Mouse (Mus musculus) cerebellum, adult 9-11 months (tissue): Measurements from ENCODE around the gene Fam126a.
A peak's percentile ranks its signal among the peaks of the same experiment; 100 is the strongest.

Experiments used
- DNase-seq: peaks from one replicate; pipeline ENCODE4 v3.0.0; 2022

Fam126a gene

DNA sequence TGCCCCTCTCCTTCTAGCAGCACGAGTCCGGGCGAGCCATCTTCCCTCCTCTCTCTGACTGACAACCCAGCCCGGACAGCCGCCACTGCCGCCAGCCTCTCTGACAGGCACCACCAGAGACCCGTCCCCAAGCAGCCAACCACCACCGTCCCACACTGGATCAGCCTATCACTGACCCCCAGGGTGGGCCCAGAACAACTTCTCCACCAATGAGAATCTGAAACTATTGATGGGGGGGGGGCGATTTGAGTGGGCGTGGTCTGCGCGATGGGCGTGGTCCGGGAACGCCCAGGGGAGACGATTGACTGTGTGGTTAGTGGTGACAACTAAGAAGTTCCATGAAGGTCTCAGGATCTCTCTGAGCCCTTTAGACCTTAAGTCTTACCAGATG lies at the start of gene Fam126a:
Fam126a (minus strand) TSS at position 112 of the 391 bp plus-strand sequence.
- peak; percentile 81 for DNase-seq

GRCm38 (mm10) chr5:24078420-24079179 lies 48.1 kb upstream of the Fam126a start:
- no peak for DNase-seq

DNA sequence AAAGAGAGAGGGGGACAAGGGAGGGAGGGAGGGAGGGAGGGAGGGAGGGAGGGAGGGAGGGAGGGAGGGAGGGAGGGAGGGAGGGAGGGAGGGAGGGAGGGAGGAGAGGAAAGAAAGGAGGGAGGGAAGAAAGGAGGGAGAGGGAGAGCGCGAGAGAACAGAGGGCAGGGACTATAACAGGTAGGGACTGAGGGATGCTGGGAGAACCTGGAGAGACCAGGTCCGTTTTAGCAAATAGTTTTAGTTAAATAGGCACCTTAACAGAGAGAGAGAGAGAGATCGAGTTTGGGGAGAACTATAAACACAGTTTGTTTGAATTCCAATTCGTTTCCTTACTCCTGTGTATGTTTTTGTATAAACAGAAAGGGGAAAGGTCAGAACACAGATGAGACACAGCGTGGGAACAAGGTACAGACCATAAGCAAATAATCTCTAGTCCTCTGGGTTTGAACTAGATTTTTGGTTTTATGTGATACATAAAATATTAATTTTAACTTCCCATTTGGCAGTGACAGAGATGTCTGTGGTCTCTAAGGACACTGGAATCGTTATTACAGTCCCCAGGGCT lies 47.3 kb upstream of the Fam126a start:
- no peak for DNase-seq

DNA sequence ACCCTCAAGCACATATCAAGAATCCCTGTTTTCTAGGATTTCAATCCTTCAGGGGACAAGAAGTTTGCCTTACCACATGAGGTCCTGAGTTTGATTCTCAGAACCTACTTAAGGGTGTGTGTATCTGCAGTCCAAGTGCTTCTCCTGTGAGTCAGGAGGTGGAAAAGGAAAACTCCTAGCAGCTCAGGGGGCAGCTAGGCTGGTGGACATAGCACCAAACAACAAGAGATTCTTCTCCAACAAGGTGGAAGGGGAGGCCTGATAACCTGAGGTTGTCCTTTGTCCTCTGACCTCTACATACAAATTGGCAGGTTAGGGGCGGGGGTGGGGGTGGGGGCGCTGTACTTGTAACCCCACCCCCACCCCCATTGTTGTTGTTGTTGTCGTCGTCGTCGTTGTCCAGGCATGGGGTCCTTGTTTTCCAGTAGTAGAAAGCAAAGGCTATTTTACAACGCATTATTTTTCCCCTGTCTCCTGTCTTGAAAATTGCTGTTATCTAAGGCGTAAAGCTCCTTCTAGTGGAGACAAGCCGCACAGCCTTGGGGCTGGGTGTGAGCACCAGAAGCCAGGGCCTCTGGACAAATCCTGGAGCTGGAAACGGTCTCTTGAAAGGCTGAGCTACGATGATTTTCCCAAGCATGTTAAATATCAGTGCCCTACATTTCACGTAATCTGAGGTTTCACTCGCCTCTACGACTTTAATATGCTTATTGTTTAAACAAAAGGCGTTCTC lies 46.7 kb upstream of the Fam126a start:
- DNase-seq = peak; percentile 79

DNA sequence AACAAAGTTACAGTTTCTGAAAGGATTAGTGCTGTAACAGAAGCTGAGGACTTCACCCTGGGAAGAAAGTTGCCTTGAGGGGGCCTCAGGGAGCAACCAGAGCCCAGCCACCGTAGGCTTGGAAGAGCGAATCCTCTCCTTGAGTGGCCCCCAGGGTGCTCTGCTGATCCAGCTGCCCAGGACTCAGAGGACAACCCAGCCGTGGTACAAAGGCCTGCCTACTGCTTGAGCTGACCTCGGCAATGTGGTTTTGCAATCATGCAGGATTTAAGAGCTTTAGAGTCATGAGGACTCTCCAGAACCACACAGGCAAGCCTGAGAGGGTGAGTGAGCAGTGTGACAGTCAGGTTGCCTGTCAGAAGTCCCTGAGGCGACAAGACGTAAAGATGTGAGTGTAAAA lies 41.5 kb upstream of the Fam126a start:
- DNase-seq = no peak

GRCm38 (mm10) chr5:24068955-24069354 lies 38.5 kb upstream of the Fam126a start:
- DNase-seq = no peak

GRCm38 (mm10) chr5:24063545-24063944 lies 33.1 kb upstream of the Fam126a start:
- no peak for DNase-seq

DNA sequence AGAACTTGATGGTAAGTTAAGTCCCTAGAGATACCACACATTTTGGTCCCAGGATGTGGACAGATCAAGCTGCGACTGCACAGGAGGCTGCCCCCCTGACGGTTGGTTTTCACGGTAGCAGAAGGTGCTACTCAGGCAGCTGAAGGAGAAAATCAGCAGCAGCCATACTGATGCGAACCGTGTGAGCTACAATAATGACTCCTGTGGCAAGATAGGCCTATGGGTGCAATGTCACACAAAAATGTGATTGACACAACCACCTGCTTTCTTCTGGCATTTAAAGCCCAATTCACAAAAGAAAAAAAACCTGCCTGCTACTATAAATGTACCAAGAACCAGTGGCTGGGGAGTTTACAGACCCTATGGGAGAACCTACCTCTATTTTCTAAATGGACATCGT lies 32.5 kb upstream of the Fam126a start:
- no peak for DNase-seq

- DNase-seq = no peak
Observed at GRCm38 (mm10) chr5:24060949-24061348, 30.5 kb upstream of the Fam126a start.

DNA sequence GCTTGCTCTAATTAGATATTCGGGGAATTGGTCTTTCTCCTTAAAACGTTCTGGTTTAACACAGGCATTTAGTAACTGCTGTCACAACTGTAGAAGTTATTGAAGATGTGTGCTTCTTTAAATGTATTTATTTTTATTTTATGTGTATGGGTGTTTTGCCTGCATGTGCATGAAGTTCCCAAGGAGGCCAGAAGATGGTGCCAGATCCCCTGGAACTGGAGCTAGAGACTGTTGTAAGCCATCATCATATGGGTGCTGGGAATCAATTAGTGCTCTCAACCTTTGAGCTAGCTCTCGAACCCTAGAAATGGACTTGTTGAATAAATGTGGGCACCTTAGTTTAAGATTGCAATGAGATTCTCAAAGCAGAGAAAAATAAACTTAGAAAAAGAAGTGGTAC lies 27.1 kb upstream of the Fam126a start:
- no peak for DNase-seq

GRCm38 (mm10) chr5:24056865-24057264 lies 26.4 kb upstream of the Fam126a start:
- no peak for DNase-seq

GRCm38 (mm10) chr5:24054382-24054781 lies 23.9 kb upstream of the Fam126a start:
- DNase-seq = no peak

- no peak for DNase-seq
Observed at GRCm38 (mm10) chr5:24053245-24054190, 23.0 kb upstream of the Fam126a start.

DNA sequence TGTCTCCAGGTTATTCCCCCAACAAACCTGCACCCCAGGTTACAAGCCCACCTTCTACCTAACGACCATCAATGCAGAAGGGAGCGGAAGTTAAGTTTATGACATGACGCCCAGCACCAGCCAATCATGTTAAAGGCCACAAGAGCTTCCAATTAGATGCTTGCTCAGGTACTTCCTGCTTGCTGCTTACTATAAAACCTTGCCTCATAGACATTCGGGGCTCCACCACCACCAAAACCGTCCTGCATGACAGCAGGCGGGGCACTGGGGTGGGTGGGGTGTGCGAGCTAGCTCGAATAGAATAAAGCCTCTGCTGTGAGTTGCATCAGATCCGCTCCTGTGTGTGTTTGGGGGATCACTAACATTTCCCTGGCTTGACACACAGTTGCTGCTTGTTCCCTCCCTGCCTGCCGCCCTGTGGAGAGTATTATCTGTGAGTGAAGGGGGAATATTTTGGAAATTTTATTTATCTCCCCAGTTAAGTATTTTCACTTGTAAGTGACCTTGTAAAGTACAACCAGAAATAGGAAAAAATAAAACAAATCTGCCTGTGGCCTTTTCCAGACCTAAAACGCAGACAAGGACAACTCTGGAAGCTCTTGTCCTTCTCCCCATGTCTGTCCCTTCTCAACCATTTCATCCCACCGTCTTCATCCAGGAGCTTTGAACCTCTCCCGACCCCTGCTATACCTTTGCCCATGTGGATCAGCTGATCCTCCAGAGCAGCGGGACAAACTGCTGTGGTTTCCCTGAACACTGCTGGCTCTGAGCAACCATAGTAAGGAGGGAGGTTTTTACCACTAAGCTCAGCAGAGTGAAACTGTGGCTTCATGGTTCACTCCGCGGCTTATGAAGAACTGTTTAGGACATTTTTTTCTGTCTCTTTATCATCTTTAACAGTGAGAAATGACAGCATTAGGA lies 21.5 kb upstream of the Fam126a start:
- no peak for DNase-seq

GRCm38 (mm10) chr5:24047821-24048220 lies 17.3 kb upstream of the Fam126a start:
- no peak for DNase-seq

DNA sequence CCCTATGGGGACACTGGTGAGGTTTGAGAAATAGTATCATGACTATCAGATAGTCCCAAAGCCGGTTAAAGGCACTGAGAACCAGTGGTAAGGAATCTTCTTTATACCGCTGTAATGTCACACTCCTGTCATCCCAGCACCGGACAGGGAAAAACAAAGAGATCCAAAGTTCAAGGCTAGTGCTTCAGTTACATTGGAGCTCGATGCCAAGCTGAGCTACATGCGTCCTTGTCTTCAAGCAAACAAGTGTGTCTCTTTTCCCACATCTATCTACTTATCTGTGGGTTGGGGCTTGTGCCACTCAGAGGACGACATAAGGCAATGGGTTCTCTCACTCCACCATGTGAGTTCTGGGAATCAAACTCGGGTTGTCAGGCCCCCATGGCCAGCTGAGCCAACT lies 16.5 kb upstream of the Fam126a start:
- DNase-seq = no peak

DNA sequence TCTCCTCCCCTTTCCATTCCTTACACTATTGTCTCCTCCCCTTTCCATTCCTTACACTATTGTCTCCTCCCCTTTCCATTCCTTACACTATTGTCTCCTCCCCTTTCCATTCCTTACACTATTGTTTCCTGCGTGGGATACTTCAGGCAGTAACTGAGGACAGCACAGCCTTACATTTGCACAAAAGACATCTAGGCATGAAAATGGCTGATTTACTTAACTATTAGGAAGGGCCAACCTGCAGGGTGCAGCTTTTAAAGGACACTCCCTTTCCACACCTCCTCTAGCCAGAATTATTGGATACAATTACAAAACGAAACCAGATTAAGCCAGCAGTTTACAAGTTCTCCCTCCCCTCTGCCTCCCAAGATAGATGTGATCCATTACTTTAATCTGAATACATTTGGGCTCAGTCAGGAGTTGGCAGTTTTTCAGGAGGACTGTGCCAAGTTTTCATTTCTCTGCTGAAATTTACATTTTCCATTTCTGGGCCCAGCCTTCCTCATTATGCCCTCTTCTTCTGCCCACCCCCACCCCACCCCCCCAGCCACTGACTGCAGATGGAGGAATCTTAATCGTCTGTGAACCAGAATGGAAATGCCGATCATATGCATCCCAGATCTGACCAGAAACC lies 15.6 kb upstream of the Fam126a start:
- no peak for DNase-seq

DNA sequence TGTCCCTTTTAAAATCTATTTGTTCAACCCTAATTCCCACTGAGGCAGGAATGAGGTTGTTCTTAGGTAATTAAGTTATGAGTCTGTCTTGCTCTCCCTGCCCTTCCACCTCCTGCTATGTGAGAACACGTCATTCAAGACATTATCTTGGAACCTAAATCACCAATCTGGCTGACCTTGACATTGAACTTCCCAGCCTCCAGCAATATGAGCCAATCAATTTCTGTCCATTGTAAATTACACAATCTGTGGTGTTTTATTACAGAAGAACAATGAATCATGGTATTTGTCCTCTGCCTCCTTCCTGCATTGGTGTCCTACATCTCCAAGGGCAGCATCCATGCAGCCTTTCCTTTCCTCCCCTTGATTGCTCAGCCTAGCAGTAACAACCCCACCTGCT lies 13.9 kb upstream of the Fam126a start:
- DNase-seq = no peak

- no peak for DNase-seq
Observed at GRCm38 (mm10) chr5:24043367-24043766, 12.9 kb upstream of the Fam126a start.

GRCm38 (mm10) chr5:24041341-24041852 lies 10.9 kb upstream of the Fam126a start:
- DNase-seq = no peak

GRCm38 (mm10) chr5:24040601-24041000 lies 10.1 kb upstream of the Fam126a start:
- DNase-seq = no peak
